Comparison of ENCODE assay signal across 21 mouse cellular contexts in genomic region chr16:65564951-65565350, GRCm38 (mm10). TPM values are rescaled to one million over a fixed set of nuclear protein-coding genes. Genes with fewer than 3 reads are reported as not detected.
"Had no signal": no experiment of that assay in that cellular context is flagged by ENCODE, and none has a peak within 500 bp of the region (broad histone marks: within the 10 kb centered on the region; RNA-seq: fewer than 3 reads in every experiment).

No protein-coding gene starts in this region.

- DNase-seq: kidney, adult 2 months; kidney, postnatal 25 days; layer of hippocampus, postnatal 36 days; liver, embryonic 13.5 days; lung, adult 2 months; lung, postnatal 14 days; lung, postnatal 4 days; midbrain, embryonic 14.5 days; thymus, postnatal 25 days had no signal

- H3K27me3 ChIP-seq: liver, embryonic 13.5 days had no signal

- H3K4me2 ChIP-seq: liver, embryonic 13.5 days; midbrain, embryonic 11.5 days had no signal

- H3K9ac ChIP-seq: liver, embryonic 13.5 days had no signal

- ATAC-seq: inflammation-experienced regulatory T-cells, adult 6 months had no signal

- H3K36me3 ChIP-seq: liver, embryonic 13.5 days had no signal

- H3K27ac ChIP-seq: kidney, postnatal 0 days; left cerebral cortex, adult 2 months; liver, embryonic 13.5 days had no signal

- H3K4me3 ChIP-seq: left cerebral cortex, adult 2 months; liver, embryonic 13.5 days had no signal

- H3K9me3 ChIP-seq: liver, embryonic 13.5 days had no signal

RNA-seq across cellular contexts. Expression of gene Pou1f1, which starts 44.6 kb away (rescaled TPM):
- polyA plus RNA-seq: kidney, adult 2 months; kidney, embryonic 14.5 days; limb, embryonic 11.5 days; liver, adult 2 months; liver, embryonic 13.5 days; liver, embryonic 16.5 days; lung, adult 2 months; lung, embryonic 16.5 days; midbrain, embryonic 11.5 days; midbrain, embryonic 14.5 days; midbrain, postnatal 0 days; neural tube, embryonic 11.5 days; stomach, embryonic 14.5 days had no signal
